13 mouse cellular contexts compared by ENCODE assay signal in the genomic region with DNA sequence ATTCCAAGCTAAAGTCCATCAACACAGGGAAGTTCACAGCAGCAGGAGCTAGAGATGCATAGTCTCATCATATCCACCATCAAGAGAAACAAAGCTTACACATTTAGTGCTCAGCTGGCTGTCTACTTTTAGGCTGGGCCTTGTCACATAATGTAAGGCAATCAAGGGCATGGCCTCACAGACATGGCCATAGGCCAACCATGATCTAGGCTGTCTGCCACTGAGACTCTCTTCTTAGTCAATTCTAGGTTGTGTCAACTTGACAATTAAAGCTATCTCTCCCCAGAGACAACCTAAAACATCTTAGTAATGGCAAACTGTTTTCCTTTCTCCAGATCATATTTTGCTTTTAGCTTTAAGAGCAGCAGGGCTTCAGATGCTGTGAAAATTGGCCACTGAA.
DNase-seq lines count a peak whose midpoint lies in the region.
"Had no signal": no experiment of that assay in that cellular context is flagged by ENCODE, and none has a peak within 500 bp of the region (broad histone marks: within the 10 kb centered on the region; RNA-seq: fewer than 3 reads in every experiment).

No protein-coding gene starts in this region.

- peaks cover 19% of the 10 kb centered on the region for H3K4me1 ChIP-seq in brown adipose tissue, adult 24 weeks (ENCODE audit: control insufficient read depth, insufficient read depth, insufficient read length, low read length)
- peaks cover 7% of the 10 kb centered on the region for H3K4me1 ChIP-seq in hindbrain, embryonic 10.5 days (replicated peaks)
- 0 out of 2 replicates have a peak, but pooled peaks cover 5% of the 10 kb centered on the region for H3K4me1 ChIP-seq in embryonic facial prominence, embryonic 10.5 days

- no peaks in the 10 kb centered on the region for H3K27me3 ChIP-seq in hindbrain, embryonic 10.5 days (ENCODE audit: insufficient read depth, poor library complexity, severe bottlenecking)
- no peaks in the 10 kb centered on the region for H3K27me3 ChIP-seq in embryonic facial prominence, embryonic 10.5 days (replicated peaks; ENCODE audit: low read depth, poor library complexity, severe bottlenecking)
- H3K27me3 ChIP-seq: CH12.LX; limb, embryonic 15.5 days; midbrain, embryonic 15.5 days had no signal

- no peak overlapping the region for H3K4me3 ChIP-seq in brown adipose tissue, adult 24 weeks (ENCODE audit: insufficient read depth, low read depth, low read length)
- H3K4me3 ChIP-seq in hindbrain, embryonic 10.5 days = no peak overlapping the region
- no peak overlapping the region for H3K4me3 ChIP-seq in embryonic facial prominence, embryonic 10.5 days
- H3K4me3 ChIP-seq: limb, embryonic 15.5 days; midbrain, embryonic 15.5 days had no signal

- H3K27ac ChIP-seq in brown adipose tissue, adult 24 weeks (replicated peaks; ENCODE audit: low read depth, low read length) = peak overlapping the region; percentile 27; the same call in 1 of the 2 replicates
- no peak overlapping the region for H3K27ac ChIP-seq in hindbrain, embryonic 10.5 days
- no peak overlapping the region for H3K27ac ChIP-seq in embryonic facial prominence, embryonic 10.5 days (replicated peaks)
- H3K27ac ChIP-seq: limb, embryonic 15.5 days; midbrain, embryonic 15.5 days had no signal

- no peaks in the 10 kb centered on the region for H3K36me3 ChIP-seq in hindbrain, embryonic 10.5 days
- H3K36me3 ChIP-seq in embryonic facial prominence, embryonic 10.5 days (replicated peaks) = no peaks in the 10 kb centered on the region
- H3K36me3 ChIP-seq: limb, embryonic 15.5 days; midbrain, embryonic 15.5 days had no signal

- intact Hi-C loops in left cerebral cortex, postnatal 4 days (cut with DNase I) = no loop called here
- intact Hi-C loops in left cerebral cortex, postnatal 14 days (cut with DNase I) = no loop called here
- intact Hi-C loops in heart, postnatal 14 days (cut with DNase I) = no loop called here

- peak; percentile 42 for DNase-seq in adrenal gland, adult 8-10 months
- no peak for DNase-seq in adrenal gland, adult 18-20 months (ENCODE audit: low spot score in 2 of 2)
- peak; percentile 11 for DNase-seq in left cerebral cortex, postnatal 4 days
- no peak for DNase-seq in left cerebral cortex, postnatal 14 days (ENCODE audit: low spot score in 2 of 2)
- peak; percentile 61 to 68 for DNase-seq in heart, postnatal 14 days
- DNase-seq in hindbrain, embryonic 10.5 days (ENCODE audit: low spot score) = no peak
- DNase-seq in embryonic facial prominence, embryonic 10.5 days (ENCODE audit: low spot score) = no peak
- DNase-seq: cerebellum, postnatal 36 days; thymus, postnatal 4 days had no signal

- no peaks in the 10 kb centered on the region for H3K9me3 ChIP-seq in hindbrain, embryonic 10.5 days
- no peaks in the 10 kb centered on the region for H3K9me3 ChIP-seq in embryonic facial prominence, embryonic 10.5 days
- H3K9me3 ChIP-seq: limb, embryonic 15.5 days; midbrain, embryonic 15.5 days had no signal

Comparison
In these comparisons a context has a peak if more than half of its experiments do, and no peak if none do; other contexts are left out.
1. DNase-seq: peak in adrenal gland, adult 8-10 months (single experiment), left cerebral cortex, postnatal 4 days (single experiment) and heart, postnatal 14 days (2 of 2); none in adrenal gland, adult 18-20 months (0 of 2), left cerebral cortex, postnatal 14 days (0 of 2), hindbrain, embryonic 10.5 days (single experiment) and embryonic facial prominence, embryonic 10.5 days (single experiment).